Mouse (Mus musculus) CH12.LX (cell line): ENCODE data around the gene Mdfi. TPM values are rescaled to one million over a fixed set of nuclear protein-coding genes. Genes with fewer than 3 reads are reported as not detected.

Experiments used
- DNase-seq: peaks from one replicate; pipeline ENCODE4 v3.0.0-alpha.2; 2013; ENCODE audit errors: extremely low read depth
- H3K27ac ChIP-seq: 2 replicates; pipeline ENCODE4 v1.5.1; 2012; ENCODE audit warnings: low read depth, mild to moderate bottlenecking, control low read depth, moderate library complexity; ENCODE audit not compliant: insufficient read depth
- H3K27me3 ChIP-seq: replicated peaks from 2 replicates; pipeline ENCODE3; 2012; ENCODE audit warnings: inconsistent platforms
- H3K36me3 ChIP-seq, 2 experiments: replicated peaks in 1 of 2; 2 replicates each; pipeline versions ENCODE3 to v1.6.1; 2012; ENCODE audit warnings: inconsistent platforms in 1 of 2, low read length in 1 of 2, mild to moderate bottlenecking in 1 of 2, mixed read lengths in 1 of 2, moderate library complexity in 1 of 2; ENCODE audit not compliant: control insufficient read depth in 1 of 2, insufficient read depth in 1 of 2
- H3K4me1 ChIP-seq, 2 experiments: 2 replicates each; pipeline ENCODE4 v1.6.1; 2012; ENCODE audit warnings: inconsistent platforms in 1 of 2, moderate library complexity in 1 of 2; ENCODE audit not compliant: insufficient read depth in 2 of 2, control insufficient read depth in 1 of 2
- H3K4me2 ChIP-seq: 2 replicates; pipeline ENCODE4 v1.6.1; 2012; ENCODE audit warnings: low read depth, mild to moderate bottlenecking, control low read depth; ENCODE audit not compliant: poor library complexity, insufficient read depth, severe bottlenecking
- H3K4me3 ChIP-seq, 3 experiments: fragments of 150-350 bp in 1 of 3; sonication (generic) in 1 of 3; replicated peaks in 1 of 3; 2 replicates each; pipeline versions ENCODE3 to v1.5.1; 2011 to 2012; ENCODE audit warnings: low read depth in 2 of 3, low read length in 2 of 3, mild to moderate bottlenecking in 2 of 3, moderate library complexity in 2 of 3, control low read depth in 1 of 3, improper control_type of control experiment in 1 of 3, inconsistent platforms in 1 of 3, mixed read lengths in 1 of 3; ENCODE audit not compliant: poor library complexity in 1 of 3
- H3K79me2 ChIP-seq: replicated peaks from 2 replicates; pipeline ENCODE4 v1.6.1; 2012; ENCODE audit warnings: mild to moderate bottlenecking, moderate library complexity; ENCODE audit not compliant: control insufficient read depth, poor library complexity, insufficient read depth, severe bottlenecking; ENCODE audit errors: extremely low read depth
- H3K9ac ChIP-seq: 2 replicates; pipeline ENCODE4 v1.6.1; 2012; ENCODE audit warnings: low read depth, mild to moderate bottlenecking, control low read depth, moderate library complexity; ENCODE audit not compliant: insufficient read depth
- H3K9me3 ChIP-seq: replicated peaks from 2 replicates; pipeline ENCODE3; 2012; ENCODE audit warnings: low read length, inconsistent platforms, mixed read lengths
- BHLHE40 ChIP-seq: IDR thresholded peaks from 2 replicates; pipeline ENCODE4 v1.6.1; 2011; ENCODE audit warnings: mild to moderate bottlenecking, low read depth, low read length, improper control_type of control experiment
- CTCF ChIP-seq, 2 experiments: IDR thresholded peaks in 1 of 2; conservative IDR thresholded peaks in 1 of 2; 2 replicates each; pipeline ENCODE4 v1.5.1; 2011 to 2012; ENCODE audit warnings: low read depth in 2 of 2, low read length in 2 of 2, improper control_type of control experiment in 1 of 2, inconsistent platforms in 1 of 2, mild to moderate bottlenecking in 1 of 2, moderate library complexity in 1 of 2
- E2F4 ChIP-seq: IDR thresholded peaks from 2 replicates; pipeline ENCODE4 v1.6.1; 2011; ENCODE audit warnings: low read depth, low read length, improper control_type of control experiment; ENCODE audit not compliant: insufficient replicate concordance
- HCFC1 ChIP-seq: IDR thresholded peaks from 2 replicates; pipeline ENCODE4 v1.6.1; 2012; ENCODE audit warnings: low read depth, mild to moderate bottlenecking, inconsistent platforms, low read length, improper control_type of control experiment
- JUND ChIP-seq: conservative IDR thresholded peaks from 2 replicates; pipeline ENCODE4 v1.6.1; 2011; ENCODE audit warnings: low read depth, low read length, improper control_type of control experiment
- MAFK ChIP-seq: IDR thresholded peaks from 2 replicates; pipeline ENCODE4 v1.6.1; 2011; ENCODE audit warnings: low read length, improper control_type of control experiment; ENCODE audit not compliant: insufficient replicate concordance
- MXI1 ChIP-seq: IDR thresholded peaks from 2 replicates; pipeline ENCODE4 v1.6.1; 2011; ENCODE audit warnings: mild to moderate bottlenecking, low read depth, low read length, improper control_type of control experiment
- POLR2A ChIP-seq: IDR thresholded peaks from 2 replicates; pipeline ENCODE4 v1.6.1; 2011; ENCODE audit warnings: low read depth, mild to moderate bottlenecking, improper control_type of control experiment, low read length
- dilution Hi-C: fragments of 300-500 bp; cut with MboI; formaldehyde crosslinking; loops from 2 replicates; pipeline ENCODE4 v1.14.3; 2020; ENCODE audit warnings: low sequenced_read_pairs; ENCODE audit not compliant: extremely low pct_unique_long_range_greater_than_20kb, extremely low pct_ligation_motif_present
- in situ Hi-C: fragments of 300-500 bp; cut with MboI; formaldehyde crosslinking; loops from 3 replicates; pipeline ENCODE4 v1.14.3; 2019; ENCODE audit warnings: low sequenced_read_pairs, low pct_ligation_motif_present, low pct_unique_long_range_greater_than_20kb, mixed read lengths
- polyA plus RNA-seq: library from polyadenylated mRNA; unstranded; fragments of >175 nt; gene quantifications from 2 replicates; pipeline ENCODE4 v1.2.1, GENCODE M21; 2012; ENCODE audit warnings: low read depth; ENCODE audit not compliant: insufficient read length
- total RNA-seq, 2 experiments: library from RNA; depleted of rRNA; stranded (reverse); fragments of 300-350 nt in 1 of 2; fragments of >200 nt in 1 of 2; gene quantifications; 2 replicates each; pipeline ENCODE4 v1.2.3; 2012 to 2014

Mdfi gene
- total and polyA plus RNA-seq, 3 experiments: 0.30 to 0.35 TPM; not detected in 1

DNA sequence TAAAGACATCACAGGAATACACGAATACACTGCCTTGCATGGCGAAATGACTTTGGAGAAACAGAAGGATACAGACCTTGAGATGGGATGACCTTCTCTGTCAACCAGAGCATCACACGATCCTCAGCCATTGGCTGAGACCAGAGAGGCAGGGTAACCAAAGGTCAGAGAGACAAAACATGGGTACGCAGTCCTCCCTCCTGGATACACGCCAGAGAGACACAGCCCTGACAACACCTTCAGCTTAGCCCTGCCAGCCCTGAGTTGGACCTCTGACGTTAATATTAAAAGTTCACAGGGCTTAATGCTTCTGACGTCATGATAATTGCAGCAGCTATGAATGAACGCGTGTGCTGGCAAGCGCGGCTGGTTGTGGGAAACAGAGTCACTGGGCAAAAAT lies 11.1 kb upstream of the Mdfi start:
- Histone ChIP-seq H3K9ac (no peak overlapping the region), H3K27ac (no peak overlapping the region), H3K36me3 (no peaks in the 10 kb centered on the region), H3K9me3 (peaks cover 15% of the 10 kb centered on the region), H3K4me3 (no peak overlapping the region), H3K4me2 (no peak overlapping the region), H3K79me2 (no peaks in the 10 kb centered on the region), H3K4me1 (no peaks in the 10 kb centered on the region), H3K27me3 (peaks cover 7% of the 10 kb centered on the region)
- dilution Hi-C loops: no loop called here
- DNase-seq: no peak
- in situ Hi-C loops: no loop called here
- no peak for TF ChIP-seq HCFC1
- TF ChIP-seq MXI1: no peak
- no peak for TF ChIP-seq E2F4

DNA sequence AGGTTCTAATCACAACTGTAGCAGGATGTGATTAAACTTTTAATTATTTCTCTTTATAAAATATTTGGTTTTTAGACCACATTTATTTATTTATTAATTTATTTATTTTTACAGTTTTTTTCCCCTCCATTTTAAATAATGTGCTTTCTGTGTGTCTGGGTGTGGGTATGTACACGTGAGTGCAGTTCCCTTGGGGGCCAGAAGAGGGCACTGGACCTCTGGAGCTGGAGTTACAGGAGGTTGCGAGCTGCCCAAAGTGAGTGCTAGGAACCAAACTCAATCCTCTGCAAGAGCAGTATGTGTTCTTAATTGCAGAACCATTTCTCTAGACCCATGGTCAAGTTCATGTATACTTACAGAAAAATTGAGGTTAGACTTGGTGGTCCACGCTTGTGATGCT lies 9.0 kb upstream of the Mdfi start:
- peaks cover 15% of the 10 kb centered on the region for H3K9me3 ChIP-seq
- no peaks in the 10 kb centered on the region for H3K4me1 ChIP-seq
- H3K4me2 ChIP-seq: no peak overlapping the region
- H3K27me3 ChIP-seq: peaks cover 5% of the 10 kb centered on the region
- H3K27ac ChIP-seq: no peak overlapping the region
- no peak overlapping the region for H3K4me3 ChIP-seq
- no peak for DNase-seq
- in situ Hi-C loops (loop anchor here (5.0 kb wide), 1 partner anchor 46 kb away; no protein-coding TSS in a partner anchor), dilution Hi-C loops (no loop called here)
- peak in 1 of 2 experiments; percentile 20; a peak in 1 of 4 replicates for TF ChIP-seq CTCF (conservative IDR thresholded peaks at IDR 0.05 in 1 of 2, IDR thresholded peaks at IDR 0.05 in 1 of 2; ENCODE audit: low read depth in 2 of 2, low read length in 2 of 2)
- no peak for TF ChIP-seq POLR2A
- no peaks in the 10 kb centered on the region for H3K36me3 ChIP-seq
- H3K9ac ChIP-seq: no peak overlapping the region
- no peaks in the 10 kb centered on the region for H3K79me2 ChIP-seq

DNA sequence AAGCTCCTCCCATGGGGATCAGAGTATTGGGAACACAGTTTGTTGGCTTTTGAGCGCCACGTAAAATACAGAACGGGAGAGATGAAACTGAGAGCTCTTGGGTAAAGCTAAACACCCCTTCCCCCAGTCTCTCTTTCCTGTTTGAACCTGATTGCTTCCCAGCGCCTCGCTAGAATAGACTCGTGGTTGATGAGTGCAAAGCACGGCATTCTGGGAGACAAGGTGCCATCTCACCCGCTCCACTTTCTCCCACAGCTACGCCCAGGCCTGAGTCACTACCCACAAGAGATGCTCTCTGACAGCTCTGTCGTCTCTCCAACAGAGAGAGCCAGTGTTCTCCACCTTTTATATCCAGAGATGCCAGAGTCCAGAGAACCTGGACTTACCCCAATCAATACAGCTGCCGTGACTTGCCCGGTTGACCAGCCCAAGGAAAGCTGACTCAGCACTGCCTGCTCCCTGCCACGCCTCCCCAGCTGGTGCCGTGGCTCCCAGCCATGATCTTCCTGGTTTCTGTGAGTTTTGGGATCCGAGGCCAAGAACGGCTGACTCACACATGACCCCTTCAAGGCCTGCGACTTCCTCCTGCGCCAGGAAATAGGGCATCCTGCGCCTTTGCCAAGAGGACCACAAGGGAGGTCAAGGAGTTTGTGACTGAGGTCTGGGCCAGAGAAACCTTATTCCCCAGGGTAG lies 7.6 kb upstream of the Mdfi start:
- Histone ChIP-seq H3K27me3 (peaks cover 9% of the 10 kb centered on the region), H3K27ac (no peak overlapping the region), H3K9ac (no peak overlapping the region), H3K4me2 (no peak overlapping the region), H3K4me3 (no peak overlapping the region), H3K9me3 (peaks cover 18% of the 10 kb centered on the region), H3K4me1 (0 out of 4 replicates have a peak, but pooled peaks cover 0 to 2% of the 10 kb centered on the region in 2 experiments), H3K79me2 (no peaks in the 10 kb centered on the region), H3K36me3 (no peaks in the 10 kb centered on the region)
- dilution Hi-C loops (no loop called here), in situ Hi-C loops (loop anchor here (5.0 kb wide), 1 partner anchor 45 kb away; no protein-coding TSS in a partner anchor)
- TF ChIP-seq MAFK (peak; percentile 80), JUND (no peak), BHLHE40 (no peak)
- DNase-seq: no peak
